Mouse (Mus musculus): ENCODE measurements around the gene Npr3. TPM values are rescaled to one million over a fixed set of nuclear protein-coding genes. Genes with fewer than 3 reads are reported as not detected.

Gene Npr3
- polyA plus RNA-seq, 1 experiment, result 0.57 TPM

DNA sequence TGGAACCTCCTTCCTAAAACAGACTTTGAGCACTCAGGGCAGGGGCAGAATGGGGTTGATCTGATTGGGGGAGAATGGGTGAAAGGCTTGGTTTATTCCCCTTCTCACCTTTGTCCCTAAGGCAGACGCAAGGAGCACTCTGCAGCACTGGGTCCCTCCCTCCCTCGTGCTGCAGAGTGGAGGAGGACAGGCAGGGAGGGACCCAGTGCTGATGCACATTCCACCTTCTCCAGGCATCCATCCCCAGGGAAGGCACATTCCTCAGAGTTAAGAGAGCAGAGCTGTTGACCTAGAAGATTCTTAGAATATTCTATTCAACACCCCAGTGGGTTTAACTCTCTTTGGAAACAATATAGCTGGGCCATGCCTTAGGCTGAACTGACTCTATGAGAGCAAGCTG, 112.5 kb downstream of the Npr3 start:
- Histone ChIP-seq H3K4me1 (ENCODE audit: control insufficient read depth, insufficient read depth, low read length) (no peaks in the 10 kb centered on the region), H3K4me3 (replicated peaks; ENCODE audit: insufficient read depth, low read depth, low read length) (no peak overlapping the region), H3K27ac (ENCODE audit: insufficient read depth, low read length) (no peak overlapping the region), H3K27me3 (ENCODE audit: control insufficient read depth, insufficient read depth, low read length) (no peaks in the 10 kb centered on the region)
- TF ChIP-seq POLR2A (IDR thresholded peaks at IDR 0.05; ENCODE audit: borderline replicate concordance, insufficient read depth, low read length) (no peak), CTCF (IDR thresholded peaks at IDR 0.05; ENCODE audit: borderline replicate concordance, insufficient read depth, low read depth, low read length) (no peak)
- no peak for DNase-seq
- WGBS, result 54% methylated on average over 2 of the region's 2 CpGs

Other genes starting within 250 kb of the Npr3 start
- 84.5 and 92.6 TPM in 2 replicates for gene Sub1, start 89.7 kb upstream of the Npr3 start, polyA plus RNA-seq (2012; rRNA removed)
- 109 and 111 TPM in 2 replicates for gene Zfr, start 210.5 kb upstream of the Npr3 start, polyA plus RNA-seq (2012; rRNA removed)